Mouse (Mus musculus) neural tube, embryonic 14.5 days (tissue): Measurements from ENCODE around the gene Map3k14. TPM values are rescaled to one million over a fixed set of nuclear protein-coding genes. Genes with fewer than 3 reads are reported as not detected.

Experiments used
- polyA plus RNA-seq: library from polyadenylated mRNA; unstranded; fragments of >200 nt; fragmentation: Nextera tagmentation; extraction: Ambion mirVana; gene quantifications from 2 replicates; pipeline ENCODE4 v1.2.1, GENCODE M21; 2014

The Map3k14 gene
- polyA plus RNA-seq, 1 experiment from 2014 or later, result 3.0 TPM

Other genes starting within 250 kb of the Map3k14 start
- 27.9 and 35.5 TPM in 2 replicates for gene Nmt1, start 239.3 kb downstream of the Map3k14 start, polyA plus RNA-seq
- gene Dcakd, start 239.1 kb downstream of the Map3k14 start, polyA plus RNA-seq, result 178 and 193 TPM in 2 replicates
- 1.3 and 1.4 TPM in 2 replicates for gene Plcd3, start 165.8 kb downstream of the Map3k14 start, polyA plus RNA-seq
- 8.1 and 8.2 TPM in 2 replicates for gene Acbd4, start 165.8 kb downstream of the Map3k14 start, polyA plus RNA-seq
- gene Hexim1, start 151.2 kb downstream of the Map3k14 start, polyA plus RNA-seq, result 5.8 and 6.1 TPM in 2 replicates
- gene Hexim2, start 135.0 kb downstream of the Map3k14 start, polyA plus RNA-seq, result 24.4 and 29.8 TPM in 2 replicates
- 5.1 and 9.2 TPM in 2 replicates for gene Fmnl1, start 96.4 kb downstream of the Map3k14 start, polyA plus RNA-seq
- gene 1700023F06Rik, start 58.9 kb downstream of the Map3k14 start, polyA plus RNA-seq, result 1.4 and 2.4 TPM in 2 replicates
- 0.32 and 0.92 TPM in 2 replicates for gene Spata32, start 49.0 kb downstream of the Map3k14 start, polyA plus RNA-seq
- gene Arhgap27, start 96.2 kb upstream of the Map3k14 start, polyA plus RNA-seq, result 3.9 and 4.1 TPM in 2 replicates
- 9.5 and 11.1 TPM in 2 replicates for gene Plekhm1, start 145.2 kb upstream of the Map3k14 start, polyA plus RNA-seq
- gene Lrrc37a, start 237.1 kb upstream of the Map3k14 start, polyA plus RNA-seq, result not detected in 2 replicates